Mouse (Mus musculus): ENCODE results near the gene 4930469K13Rik. TPM values are rescaled to one million over a fixed set of nuclear protein-coding genes. Genes with fewer than 3 reads are reported as not detected.

Gene 4930469K13Rik
- total RNA-seq, 4 experiments from 2014 or later, result not detected

GRCm38 (mm10) chr11:33992938-33993337, 105.4 kb downstream of the 4930469K13Rik start, which contains the start of gene Kcnip1:
Gene Kcnip1 (minus strand): TSS chr11:33993152.
- peak; percentile 61 to 83 for DNase-seq (ENCODE audit: low spot score in 2 of 2)

- DNase-seq (ENCODE audit: low spot score in 2 of 2), result no peak
Observed at GRCm38 (mm10) chr11:33990002-33990401, 108.4 kb downstream of the 4930469K13Rik start.

- DNase-seq (ENCODE audit: low spot score in 2 of 2), result no peak
Observed at GRCm38 (mm10) chr11:33986525-33986924, 111.8 kb downstream of the 4930469K13Rik start.

DNA sequence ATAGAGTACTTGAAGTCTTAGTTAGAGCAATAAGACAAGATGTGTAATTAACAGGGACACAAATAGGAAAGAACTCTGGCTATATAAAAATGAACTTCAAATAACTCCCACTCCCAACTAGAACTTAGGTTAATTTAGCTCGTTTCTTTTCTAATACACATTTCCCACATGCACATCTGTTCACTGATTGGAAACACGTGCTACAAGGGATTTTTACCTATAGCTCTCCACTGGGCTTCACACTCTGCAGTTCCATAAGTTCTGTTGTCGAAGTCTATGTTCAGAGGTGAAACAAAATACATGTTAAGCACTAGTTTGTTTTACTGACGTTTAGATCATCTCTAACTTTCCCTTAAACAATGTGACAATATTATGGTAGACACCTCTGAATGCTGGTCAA, 118.2 kb downstream of the 4930469K13Rik start:
- no peak for DNase-seq (ENCODE audit: low spot score in 2 of 2)

GRCm38 (mm10) chr11:33975121-33975520, 123.2 kb downstream of the 4930469K13Rik start:
- no peak for DNase-seq (ENCODE audit: low spot score in 2 of 2)

DNA sequence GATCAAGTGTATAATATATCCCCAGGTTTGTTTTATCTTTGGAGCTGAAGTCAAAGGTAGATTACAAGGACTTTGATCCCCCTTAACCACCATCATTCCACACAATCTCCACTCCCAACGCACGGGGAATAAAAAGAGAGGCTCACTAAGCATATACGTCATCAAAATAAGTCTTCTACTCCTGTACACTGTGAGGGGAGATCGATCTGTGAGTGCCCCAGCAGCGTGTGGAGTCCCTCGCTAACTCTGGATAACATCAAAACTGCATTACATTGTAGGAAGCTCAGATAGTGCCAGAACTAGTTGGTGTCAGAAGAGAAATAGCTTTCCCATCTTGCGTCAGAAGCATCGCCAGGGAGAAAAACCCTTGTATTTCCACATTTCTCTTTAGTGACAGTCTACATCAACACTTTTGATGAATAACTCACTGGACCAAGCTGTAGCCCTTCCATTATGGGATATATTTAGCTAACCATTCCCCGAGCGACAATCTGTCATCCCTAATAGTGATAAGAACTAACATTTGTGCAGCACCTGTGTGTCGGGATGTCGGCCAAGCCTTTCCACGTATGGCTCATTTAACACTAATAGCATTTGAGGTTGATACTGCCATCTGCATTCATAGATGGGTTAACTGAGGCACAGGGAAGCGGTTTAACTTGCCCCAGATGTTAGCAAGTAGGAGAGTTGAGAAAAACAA, 123.9 kb downstream of the 4930469K13Rik start:
- DNase-seq (ENCODE audit: low spot score in 2 of 2), result no peak

DNA sequence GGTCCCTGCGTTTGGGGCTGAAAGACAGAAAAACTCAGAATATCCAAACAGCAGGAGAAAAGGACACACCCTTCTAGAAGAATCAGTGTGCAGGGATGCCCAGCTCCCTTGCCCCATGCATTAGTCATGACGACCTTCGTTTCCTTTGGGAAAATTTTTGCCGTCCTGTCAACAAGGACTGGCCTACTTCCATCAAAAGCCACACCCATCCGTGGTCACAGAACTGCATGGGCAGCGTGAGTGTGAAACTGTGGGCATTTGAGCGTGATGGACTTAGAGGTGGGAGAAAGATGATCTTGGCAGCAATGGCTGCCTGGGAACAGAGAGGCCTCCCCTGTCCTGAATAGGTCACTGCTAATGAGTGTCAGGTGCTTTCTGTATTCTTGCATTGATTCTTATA, 126.2 kb downstream of the 4930469K13Rik start:
- DNase-seq (ENCODE audit: low spot score in 2 of 2), result no peak

- no peak for DNase-seq (ENCODE audit: low spot score in 2 of 2)
Observed at GRCm38 (mm10) chr11:33969199-33969598, 129.2 kb downstream of the 4930469K13Rik start.

- no peak for DNase-seq (ENCODE audit: low spot score in 2 of 2)
Observed at GRCm38 (mm10) chr11:33967708-33968107, 130.6 kb downstream of the 4930469K13Rik start.

DNA sequence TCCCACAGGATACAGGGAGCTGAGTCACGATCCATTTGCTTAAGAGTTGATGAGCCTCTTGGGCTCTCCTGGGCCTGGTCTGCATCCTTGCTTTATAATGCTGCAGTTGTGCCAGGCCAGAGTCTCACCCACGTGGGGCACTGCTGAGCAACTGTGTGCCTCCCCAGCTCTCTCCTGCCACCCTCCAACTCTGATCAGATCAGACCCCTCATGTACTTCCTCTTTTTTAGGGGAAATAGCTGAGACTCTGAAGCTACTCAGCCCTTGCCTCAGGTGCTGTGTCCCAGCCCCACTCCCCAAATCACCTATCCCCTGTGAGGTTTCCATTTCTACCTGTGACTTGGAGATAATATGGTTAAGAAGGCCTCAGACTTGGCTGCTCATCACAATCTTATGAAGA, 133.0 kb downstream of the 4930469K13Rik start:
- DNase-seq (ENCODE audit: low spot score in 2 of 2), result no peak

GRCm38 (mm10) chr11:33962688-33963407, 135.5 kb downstream of the 4930469K13Rik start, which contains the start of gene Kcnmb1:
Gene Kcnmb1 (plus strand): TSS chr11:33963013.
- DNase-seq (ENCODE audit: low spot score in 2 of 2), result no peak

DNA sequence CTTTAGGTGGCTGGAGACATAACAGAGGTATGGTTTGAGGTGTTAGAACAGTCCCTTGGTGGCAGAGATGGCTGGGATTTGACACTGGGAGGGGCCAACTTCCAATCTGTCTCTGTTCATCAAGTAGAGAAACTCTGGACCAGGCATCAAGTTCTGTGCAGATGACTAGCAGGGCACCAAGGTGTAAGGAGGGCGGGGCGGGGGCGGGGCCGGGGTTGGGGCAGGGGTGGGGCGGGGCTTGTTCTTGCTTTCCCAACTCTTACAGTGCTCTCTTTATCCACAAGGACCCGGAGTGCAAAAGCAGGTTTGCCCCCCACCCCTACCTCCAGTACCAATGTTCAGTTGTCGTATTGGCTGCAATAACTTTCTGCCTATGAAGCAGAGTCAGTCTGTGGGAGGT, 136.2 kb downstream of the 4930469K13Rik start:
- DNase-seq (ENCODE audit: low spot score in 2 of 2), result no peak

GRCm38 (mm10) chr11:33958713-33959112, 139.6 kb downstream of the 4930469K13Rik start:
- DNase-seq (ENCODE audit: low spot score in 2 of 2), result peak in 1 of 2 experiments; percentile 14

GRCm38 (mm10) chr11:33957595-33957994, 140.8 kb downstream of the 4930469K13Rik start:
- no peak for DNase-seq (ENCODE audit: low spot score in 2 of 2)

DNA sequence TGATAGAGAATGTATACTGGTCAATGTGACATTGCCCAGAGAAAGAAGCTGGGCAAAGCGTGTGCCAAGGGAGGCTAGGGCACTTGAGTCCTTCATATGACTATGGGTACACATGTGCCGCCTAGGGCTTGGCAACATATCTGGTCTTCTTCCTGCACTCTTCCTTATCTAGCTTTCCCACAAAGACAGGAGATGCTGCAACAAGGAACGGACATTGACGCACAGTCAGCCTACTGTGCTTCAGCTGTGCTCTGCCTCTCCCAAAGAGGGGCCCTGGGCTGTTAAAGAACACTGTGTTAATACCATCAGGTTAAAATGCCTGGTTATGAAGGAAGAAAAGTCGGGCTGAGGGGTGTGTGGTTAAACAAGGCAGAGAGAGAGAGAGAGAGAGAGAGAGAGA, 141.7 kb downstream of the 4930469K13Rik start:
- DNase-seq (ENCODE audit: low spot score in 2 of 2), result no peak

GRCm38 (mm10) chr11:33955982-33956381, 142.4 kb downstream of the 4930469K13Rik start:
- DNase-seq (ENCODE audit: low spot score in 2 of 2), result no peak

- no peak for DNase-seq (ENCODE audit: low spot score in 2 of 2)
Observed at GRCm38 (mm10) chr11:33951684-33952625, 146.4 kb downstream of the 4930469K13Rik start.

GRCm38 (mm10) chr11:33951155-33951554, 147.2 kb downstream of the 4930469K13Rik start:
- no peak for DNase-seq (ENCODE audit: low spot score in 2 of 2)

GRCm38 (mm10) chr11:33946501-33946900, 151.9 kb downstream of the 4930469K13Rik start:
- DNase-seq (ENCODE audit: low spot score in 2 of 2), result no peak

DNA sequence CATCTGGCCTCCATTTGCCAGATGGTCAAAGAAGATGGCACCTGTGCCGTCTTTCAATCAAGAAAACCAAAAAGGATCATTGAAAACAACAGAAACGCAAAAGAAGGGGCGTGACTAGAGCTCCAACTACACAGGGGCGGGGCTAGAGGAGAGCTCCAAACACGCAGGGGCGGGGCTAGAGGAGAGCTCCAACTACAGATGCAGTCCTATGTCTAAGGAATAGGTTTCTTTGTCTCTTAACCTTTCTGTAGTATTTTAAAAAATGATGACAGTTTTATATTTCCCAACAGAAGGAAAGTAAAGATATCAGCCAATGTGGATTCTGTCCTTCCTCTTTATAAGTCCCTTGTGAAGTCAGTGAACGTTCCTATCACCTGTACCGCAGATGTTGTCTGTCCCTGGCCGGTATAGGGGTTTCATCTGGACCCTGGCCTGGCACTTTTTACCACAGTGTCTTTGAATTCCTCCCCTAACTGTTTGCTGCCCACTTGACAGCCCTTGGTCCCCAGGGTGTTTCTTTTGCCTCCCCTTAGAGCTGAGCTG, 153.5 kb downstream of the 4930469K13Rik start:
- DNase-seq (ENCODE audit: low spot score in 2 of 2), result no peak
